Mouse (Mus musculus) neural tube, embryonic 13.5 days (tissue): ENCODE results near the gene Syt13. TPM values are rescaled to one million over a fixed set of nuclear protein-coding genes. Genes with fewer than 3 reads are reported as not detected.
A peak's percentile ranks its signal among the peaks of the same experiment; 100 is the strongest.

Experiments
- ATAC-seq: fragments of 200-750 bp; cut with Nextera tagmentation; 2 replicates; pipeline ENCODE4 v1.8.0; 2017; ENCODE audit warnings: low read depth, mild to moderate bottlenecking, moderate TSS enrichment, moderate library complexity
- H3K27ac ChIP-seq: fragments of 300-500 bp; sonication (generic); replicated peaks from 2 replicates; pipeline ENCODE4 v1.5.1; 2015; ENCODE audit warnings: moderate library complexity, mild to moderate bottlenecking, inconsistent platforms
- H3K27me3 ChIP-seq: fragments of 300-500 bp; sonication (generic); 2 replicates; pipeline ENCODE4 v1.6.1; 2015; ENCODE audit warnings: mild to moderate bottlenecking, inconsistent platforms
- H3K36me3 ChIP-seq: fragments of 300-500 bp; sonication (generic); 2 replicates; pipeline ENCODE4 v1.6.1; 2015; ENCODE audit warnings: mild to moderate bottlenecking, inconsistent platforms
- H3K4me1 ChIP-seq: fragments of 300-500 bp; sonication (generic); replicated peaks from 2 replicates; pipeline ENCODE4 v1.6.1; 2015; ENCODE audit warnings: inconsistent platforms
- H3K4me2 ChIP-seq: fragments of 300-500 bp; sonication (generic); 2 replicates; pipeline ENCODE4 v1.6.1; 2015; ENCODE audit warnings: inconsistent platforms, mild to moderate bottlenecking, moderate library complexity
- H3K4me3 ChIP-seq: fragments of 300-500 bp; sonication (generic); 2 replicates; pipeline ENCODE4 v1.5.1; 2015; ENCODE audit warnings: mild to moderate bottlenecking, inconsistent platforms
- H3K9ac ChIP-seq: fragments of 300-500 bp; sonication (generic); 2 replicates; pipeline ENCODE4 v1.6.1; 2015; ENCODE audit warnings: moderate library complexity, mild to moderate bottlenecking, inconsistent platforms
- H3K9me3 ChIP-seq: fragments of 300-500 bp; sonication (generic); 2 replicates; pipeline ENCODE4 v1.6.1; 2016; ENCODE audit warnings: inconsistent platforms
- WGBS: fragments of 180-500 bp; shearing (Covaris S2); methylation state at CpG from one replicate; pipeline ENCODE4 v1.1.7; 2015; 5-methylcytosine and 5-hydroxymethylcytosine counted together
- polyA plus RNA-seq: library from polyadenylated mRNA; unstranded; fragments of >200 nt; fragmentation: Nextera tagmentation; extraction: Ambion mirVana; gene quantifications from 2 replicates; pipeline ENCODE4 v1.2.1, GENCODE M21; 2015

Syt13 gene
- polyA plus RNA-seq, 1 experiment from 2014 or later = 52.3 TPM

- Histone ChIP-seq H3K9ac (peak overlapping the region; percentile 52), H3K4me3 (no peak overlapping the region), H3K36me3 (peaks cover 23% of the 10 kb centered on the region), H3K9me3 (no peaks in the 10 kb centered on the region), H3K27me3 (no peaks in the 10 kb centered on the region), H3K4me1 (peaks cover 16% of the 10 kb centered on the region), H3K27ac (0 out of 2 replicates have a peak overlapping the region, but pooled peaks have one; percentile 38), H3K4me2 (peak overlapping the region; percentile 30)
- 19% methylated on average over 19 of the region's 19 CpGs for WGBS
- ATAC-seq = peak; percentile 85
Measured at GRCm38 (mm10) chr2:92987901-92988631, 73.2 kb downstream of the Syt13 start.

GRCm38 (mm10) chr2:92989593-92989992, 74.7 kb downstream of the Syt13 start:
- 82% methylated on average over 9 of the region's 9 CpGs for WGBS
- Histone ChIP-seq H3K36me3 (peaks cover 26% of the 10 kb centered on the region), H3K9me3 (no peaks in the 10 kb centered on the region), H3K4me2 (no peak overlapping the region), H3K27ac (no peak overlapping the region), H3K9ac (no peak overlapping the region), H3K27me3 (no peaks in the 10 kb centered on the region), H3K4me3 (no peak overlapping the region), H3K4me1 (peaks cover 16% of the 10 kb centered on the region)
- ATAC-seq = no peak

GRCm38 (mm10) chr2:92991976-92992375, 77.1 kb downstream of the Syt13 start:
- no peak for ATAC-seq
- Histone ChIP-seq H3K4me2 (no peak overlapping the region), H3K9ac (no peak overlapping the region), H3K36me3 (peaks cover 21% of the 10 kb centered on the region), H3K4me1 (peaks cover 16% of the 10 kb centered on the region), H3K27me3 (no peaks in the 10 kb centered on the region), H3K27ac (no peak overlapping the region), H3K9me3 (no peaks in the 10 kb centered on the region), H3K4me3 (no peak overlapping the region)
- WGBS = 93% methylated on average over 5 of the region's 5 CpGs

- no peak overlapping the region for H3K4me2 ChIP-seq
- ATAC-seq = no peak
- no peaks in the 10 kb centered on the region for H3K9me3 ChIP-seq
- H3K27me3 ChIP-seq = no peaks in the 10 kb centered on the region
- H3K4me1 ChIP-seq = peaks cover 6% of the 10 kb centered on the region
- H3K4me3 ChIP-seq = no peak overlapping the region
- H3K9ac ChIP-seq = no peak overlapping the region
- 16% methylated on average over 4 of the region's 4 CpGs for WGBS
- peaks cover 8% of the 10 kb centered on the region for H3K36me3 ChIP-seq
- no peak overlapping the region for H3K27ac ChIP-seq
Measured at GRCm38 (mm10) chr2:93005028-93005427, 90.1 kb downstream of the Syt13 start.

Other genes starting within 250 kb of the Syt13 start
- gene Prdm11, start 131.1 kb downstream of the Syt13 start, polyA plus RNA-seq = 1.8 and 2.2 TPM in 2 replicates